8 mouse cellular contexts compared by ENCODE assay signal in the genomic region with DNA sequence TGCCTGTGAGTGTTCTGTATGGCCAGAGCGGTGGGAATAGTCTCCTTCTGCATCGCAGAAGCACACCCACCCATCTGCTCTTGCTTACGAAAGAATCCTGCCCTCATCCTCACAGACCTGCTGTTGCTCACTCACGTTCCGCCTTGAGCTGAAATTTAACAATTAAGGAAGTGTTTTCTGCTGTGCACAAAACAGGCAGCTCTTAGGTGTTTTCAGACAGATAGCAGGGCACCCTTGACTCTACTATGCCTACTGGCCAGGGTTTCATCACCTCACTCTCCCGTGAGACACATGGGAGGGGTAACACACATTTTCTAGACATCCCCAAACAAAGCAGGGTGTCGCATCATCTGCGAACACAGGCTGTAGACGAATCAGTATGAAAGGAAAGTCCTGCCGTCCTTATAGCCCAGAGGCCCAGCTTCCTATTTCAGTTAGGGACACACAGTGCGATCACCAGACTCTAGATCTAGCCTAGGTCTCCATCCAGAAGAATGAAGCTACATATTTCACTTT. TPM values are rescaled to one million over a fixed set of nuclear protein-coding genes. Genes with fewer than 3 reads are reported as not detected.
DNase-seq lines count a peak whose midpoint lies in the region; ATAC-seq and TF ChIP-seq lines count a peak whose summit lies in the region.

No protein-coding gene starts in this region.

- H3K9ac ChIP-seq in CH12.LX (ENCODE audit: insufficient read depth, low read depth), result peak overlapping the region; percentile 68
- peak overlapping the region; percentile 46; the same call in 1 of the 2 replicates for H3K9ac ChIP-seq in embryonic facial prominence, embryonic 12.5 days
- H3K9ac ChIP-seq in hindbrain, embryonic 15.5 days, result peak overlapping the region; percentile 63

- H3K79me2 ChIP-seq in CH12.LX (replicated peaks; ENCODE audit: control insufficient read depth, extremely low read depth, insufficient read depth, poor library complexity, severe bottlenecking), result peaks cover 31% of the 10 kb centered on the region

- peaks cover 0 to 4% of the 10 kb centered on the region in 2 experiments for H3K36me3 ChIP-seq in CH12.LX (replicated peaks in 1 of 2; ENCODE audit: control insufficient read depth in 1 of 2, insufficient read depth in 1 of 2, low read length in 1 of 2)
- no peaks in the 10 kb centered on the region for H3K36me3 ChIP-seq in embryonic facial prominence, embryonic 12.5 days
- no peaks in the 10 kb centered on the region for H3K36me3 ChIP-seq in hindbrain, embryonic 15.5 days
- H3K36me3 ChIP-seq in midbrain, embryonic 10.5 days, result no peaks in the 10 kb centered on the region
- no peaks in the 10 kb centered on the region for H3K36me3 ChIP-seq in thymus, adult 2 months (ENCODE audit: control insufficient read depth, insufficient read depth, low read length)

- no peak for ATAC-seq in embryonic facial prominence, embryonic 12.5 days (ENCODE audit: insufficient number of reproducible peaks, insufficient read depth, low FRiP score, low TSS enrichment)
- ATAC-seq in hindbrain, embryonic 15.5 days (ENCODE audit: low FRiP score, low read depth), result peak; percentile 46

- peak overlapping the region; percentile 89 for H3K4me2 ChIP-seq in CH12.LX (ENCODE audit: insufficient read depth, low read depth, poor library complexity, severe bottlenecking)
- peak overlapping the region; percentile 51 for H3K4me2 ChIP-seq in embryonic facial prominence, embryonic 12.5 days (replicated peaks)
- H3K4me2 ChIP-seq in hindbrain, embryonic 15.5 days, result peak overlapping the region; percentile 69

- in situ Hi-C loops in CH12.LX (cut with MboI; ENCODE audit: low pct_ligation_motif_present, low pct_unique_long_range_greater_than_20kb, low sequenced_read_pairs), result loop anchor here (10.0 kb wide), 1 partner anchor 90 kb away; no protein-coding TSS in a partner anchor

- no peak for TF ChIP-seq CTCF in CH12.LX (conservative IDR thresholded peaks at IDR 0.05 in 1 of 2, IDR thresholded peaks at IDR 0.05 in 1 of 2; ENCODE audit: low read depth in 2 of 2, low read length in 2 of 2)
- TF ChIP-seq CTCF in thymus, adult 2 months (IDR thresholded peaks at IDR 0.05; ENCODE audit: borderline replicate concordance, control insufficient read depth, extremely low read depth, insufficient read depth, low read length, poor library complexity), result no peak

- H3K27ac ChIP-seq in CH12.LX (ENCODE audit: insufficient read depth, low read depth), result peak overlapping the region; percentile 74
- peak overlapping the region; percentile 61 for H3K27ac ChIP-seq in embryonic facial prominence, embryonic 12.5 days
- peak overlapping the region; percentile 85 for H3K27ac ChIP-seq in hindbrain, embryonic 15.5 days (replicated peaks)
- peak overlapping the region; percentile 90 for H3K27ac ChIP-seq in midbrain, embryonic 10.5 days (replicated peaks)
- H3K27ac ChIP-seq in thymus, adult 2 months (ENCODE audit: control insufficient read depth, insufficient read depth, low read length), result no peak overlapping the region

- peak; percentile 42 for TF ChIP-seq POLR2A in CH12.LX (IDR thresholded peaks at IDR 0.05; ENCODE audit: low read depth, low read length)
- no peak for TF ChIP-seq POLR2A in thymus, adult 2 months (IDR thresholded peaks at IDR 0.05; ENCODE audit: control insufficient read depth, extremely low read depth, insufficient read depth, low read length, poor library complexity)

- no peak; the same call in 1 of the 2 replicates for TF ChIP-seq EP300 in CH12.LX (IDR thresholded peaks at IDR 0.05; ENCODE audit: low read length)

- no peaks in the 10 kb centered on the region for H3K9me3 ChIP-seq in CH12.LX (replicated peaks; ENCODE audit: low read length)
- no peaks in the 10 kb centered on the region for H3K9me3 ChIP-seq in embryonic facial prominence, embryonic 12.5 days
- no peaks in the 10 kb centered on the region for H3K9me3 ChIP-seq in hindbrain, embryonic 15.5 days
- H3K9me3 ChIP-seq in midbrain, embryonic 10.5 days (replicated peaks), result no peaks in the 10 kb centered on the region

- H3K27me3 ChIP-seq in CH12.LX (replicated peaks), result no peaks in the 10 kb centered on the region
- H3K27me3 ChIP-seq in embryonic facial prominence, embryonic 12.5 days, result no peaks in the 10 kb centered on the region
- no peaks in the 10 kb centered on the region for H3K27me3 ChIP-seq in hindbrain, embryonic 15.5 days
- peaks cover 3% of the 10 kb centered on the region; the same call in 1 of the 2 replicates for H3K27me3 ChIP-seq in midbrain, embryonic 10.5 days (ENCODE audit: low read depth, poor library complexity, severe bottlenecking)
- H3K27me3 ChIP-seq in thymus, adult 2 months (ENCODE audit: control insufficient read depth, insufficient read depth, low read length), result no peaks in the 10 kb centered on the region

- no peak for TF ChIP-seq RAD21 in CH12.LX (IDR thresholded peaks at IDR 0.05; ENCODE audit: low read depth, low read length)

- WGBS in embryonic facial prominence, embryonic 12.5 days, result 13% methylated on average over 11 of the region's 11 CpGs
- WGBS in hindbrain, embryonic 15.5 days, result 5% methylated on average over 11 of the region's 11 CpGs
- WGBS in midbrain, embryonic 10.5 days, result 52% methylated on average over 11 of the region's 11 CpGs
- WGBS in thymus, adult 2 months, result 26% methylated on average over 11 of the region's 11 CpGs

- peak overlapping the region; percentile 49 to 91 (median 66) for H3K4me3 ChIP-seq in CH12.LX (replicated peaks in 1 of 3; ENCODE audit: low read depth in 2 of 3, low read length in 2 of 3, poor library complexity in 1 of 3)
- H3K4me3 ChIP-seq in embryonic facial prominence, embryonic 12.5 days, result peak overlapping the region; percentile 35
- H3K4me3 ChIP-seq in hindbrain, embryonic 15.5 days, result peak overlapping the region; percentile 77
- H3K4me3 ChIP-seq in midbrain, embryonic 10.5 days, result peak overlapping the region; percentile 61
- no peak overlapping the region for H3K4me3 ChIP-seq in thymus, adult 2 months (ENCODE audit: control insufficient read depth, insufficient read depth, low read length)

- dilution Hi-C loops in CH12.LX (cut with MboI; ENCODE audit: extremely low pct_ligation_motif_present, extremely low pct_unique_long_range_greater_than_20kb, low sequenced_read_pairs), result no loop called here

- DNase-seq in frontal cortex, postnatal 36 days (ENCODE audit: low spot score in 2 of 2), result peak; percentile 48 to 54
- DNase-seq in frontal cortex, adult 2 months (ENCODE audit: extremely low spot score in 1 of 2, low spot score in 1 of 2), result no peak
- DNase-seq in CH12.LX (ENCODE audit: extremely low read depth), result peak; percentile 71
- DNase-seq in midbrain, embryonic 10.5 days (ENCODE audit: low spot score), result no peak
- no peak for DNase-seq in thymus, postnatal 0 days (ENCODE audit: low spot score)
- DNase-seq in thymus, adult 2 months, result no peak

- peaks cover 20 to 52% of the 10 kb centered on the region in 2 experiments for H3K4me1 ChIP-seq in CH12.LX (ENCODE audit: control insufficient read depth in 1 of 2, insufficient read depth in 2 of 2)
- peaks cover 30% of the 10 kb centered on the region for H3K4me1 ChIP-seq in embryonic facial prominence, embryonic 12.5 days
- H3K4me1 ChIP-seq in hindbrain, embryonic 15.5 days (replicated peaks), result peaks cover 63% of the 10 kb centered on the region
- peaks cover 67% of the 10 kb centered on the region for H3K4me1 ChIP-seq in midbrain, embryonic 10.5 days
- H3K4me1 ChIP-seq in thymus, adult 2 months (replicated peaks; ENCODE audit: control insufficient read depth, insufficient read depth, low read length), result peaks cover 13% of the 10 kb centered on the region

TF ChIP-seq in CH12.LX, 34 proteins besides CTCF, POLR2A, EP300 and RAD21 (continues in another document):
- TF ChIP-seq ETS1 (conservative IDR thresholded peaks at IDR 0.05; ENCODE audit: low read depth, low read length) (peak; percentile 46), GABPA (IDR thresholded peaks at IDR 0.05; ENCODE audit: insufficient replicate concordance, low read depth, low read length) (no peak), MEF2A (IDR thresholded peaks at IDR 0.05; ENCODE audit: borderline replicate concordance, low read depth, low read length) (0 out of 2 replicates have a peak, but pooled peaks have one; percentile 25), MAX (IDR thresholded peaks at IDR 0.05; ENCODE audit: low read length) (0 out of 2 replicates have a peak, but pooled peaks have one; percentile 46), UBTF (IDR thresholded peaks at IDR 0.05; ENCODE audit: low read depth, low read length) (0 out of 2 replicates have a peak, but pooled peaks have one; percentile 48), ZMIZ1 (IDR thresholded peaks at IDR 0.05; ENCODE audit: low read depth, low read length) (0 out of 2 replicates have a peak, but pooled peaks have one; percentile 38), KAT2A (IDR thresholded peaks at IDR 0.05; ENCODE audit: insufficient replicate concordance, low read length) (no peak), MAZ (IDR thresholded peaks at IDR 0.05; ENCODE audit: low read depth, low read length) (0 out of 2 replicates have a peak, but pooled peaks have one; percentile 53), POLR2AphosphoS2 (IDR thresholded peaks at IDR 0.05; ENCODE audit: low read depth, low read length) (no peak), MYC (IDR thresholded peaks at IDR 0.05; ENCODE audit: low read depth, low read length) (peak; percentile 26; the same call in 1 of the 2 replicates), NELFE (IDR thresholded peaks at IDR 0.05; ENCODE audit: low read depth, low read length) (peak; percentile 30; the same call in 1 of the 2 replicates), BHLHE40 (IDR thresholded peaks at IDR 0.05; ENCODE audit: low read depth, low read length) (peak; percentile 71), JUND (conservative IDR thresholded peaks at IDR 0.05; ENCODE audit: low read depth, low read length) (no peak), NRF1 (IDR thresholded peaks at IDR 0.05; ENCODE audit: low read depth, low read length) (no peak), USF2 (conservative IDR thresholded peaks at IDR 0.05; ENCODE audit: low read depth, low read length) (no peak), SIN3A (IDR thresholded peaks at IDR 0.05; ENCODE audit: low read length) (peak; percentile 79), ZNF384 (IDR thresholded peaks at IDR 0.05; ENCODE audit: low read depth, low read length) (no peak)

RNA-seq across cellular contexts. Expression of gene Gng2, which starts 2.4 kb away (rescaled TPM):
- 70.9 and 75.4 TPM in 2 replicates for polyA plus RNA-seq in frontal cortex, adult 2 months (2012; rRNA removed)
- total RNA-seq in CH12.LX (2012; rRNA removed) (62.9 and 63.4 TPM in 2 replicates), CH12.LX (2014; rRNA removed) (61.8 and 67.7 TPM in 2 replicates)
- 52.1 and 70.0 TPM in 2 replicates for polyA plus RNA-seq in CH12.LX (2012; ENCODE audit: insufficient read length, low read depth)
- 77.6 and 81.4 TPM in 2 replicates for polyA plus RNA-seq in embryonic facial prominence, embryonic 12.5 days (2016; fragmentation: Nextera tagmentation; extraction: Ambion mirVana)
- polyA plus RNA-seq in hindbrain, embryonic 15.5 days (2015; fragmentation: Nextera tagmentation; extraction: Ambion mirVana), result 379 and 390 TPM in 2 replicates
- polyA plus RNA-seq in midbrain, embryonic 10.5 days (2016; fragmentation: Nextera tagmentation; extraction: Ambion mirVana), result 82.4 and 121 TPM in 2 replicates
- 28.0 and 34.2 TPM in 2 replicates for polyA plus RNA-seq in thymus, postnatal 0 days (2015; fragmentation: Nextera tagmentation; extraction: Ambion mirVana)
- polyA plus RNA-seq in thymus, adult 2 months (2012; rRNA removed), result 12.3 and 14.0 TPM in 2 replicates

Comparison
In these comparisons a context has a peak if more than half of its experiments do, and no peak if none do; other contexts are left out.
1. DNase-seq: peak in frontal cortex, postnatal 36 days (2 of 2) and CH12.LX (single experiment); none in frontal cortex, adult 2 months (0 of 2), midbrain, embryonic 10.5 days (single experiment), thymus, postnatal 0 days (single experiment) and thymus, adult 2 months (single experiment).
2. Peak in every context shown above with its lines, with median percentiles within 50 percentile points of each other: H3K4me2 ChIP-seq and H3K9ac ChIP-seq.